Mouse (Mus musculus): ENCODE results near the gene Pfdn6. TPM values are rescaled to one million over a fixed set of nuclear protein-coding genes. Genes with fewer than 3 reads are reported as not detected.

Gene Pfdn6
- total and polyA plus RNA-seq, 3 experiments: 75.3 to 373 (median 141) TPM

DNA sequence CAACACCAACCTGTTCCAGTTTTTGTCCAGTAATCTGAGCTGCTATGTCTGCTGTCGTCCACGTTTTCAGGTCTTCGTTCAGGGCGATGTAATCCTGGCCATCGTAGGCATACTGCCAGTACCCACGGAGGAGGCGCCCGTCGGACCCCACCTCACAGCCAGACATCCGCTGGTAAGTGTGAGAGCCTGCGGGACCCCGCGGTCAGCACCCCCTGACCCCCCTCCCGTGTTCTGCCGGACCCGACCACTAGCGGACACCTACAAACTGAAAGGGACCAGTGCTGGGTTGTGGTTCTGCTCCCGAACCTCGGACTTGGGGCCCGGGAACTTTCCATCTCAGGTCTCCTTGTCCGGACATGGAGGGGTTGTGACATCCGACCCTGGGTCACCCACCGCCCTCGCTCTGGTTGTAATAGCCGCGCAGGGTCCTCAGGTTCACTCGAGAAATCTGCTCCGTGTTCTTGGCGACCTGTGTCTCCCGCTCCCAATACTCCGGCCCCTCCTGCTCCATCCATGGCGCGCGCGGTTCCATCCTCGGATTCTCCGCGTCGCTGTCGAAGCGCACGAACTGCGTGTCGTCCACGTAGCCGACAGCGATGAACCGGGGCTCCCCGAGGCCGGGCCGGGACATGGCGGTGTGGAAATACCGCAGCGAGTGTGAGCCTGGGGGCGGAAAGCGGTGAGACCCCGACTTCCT, 37.9 kb upstream of the Pfdn6 start:
- DNase-seq (ENCODE audit: low spot score) (no peak), ATAC-seq (ENCODE audit: extremely low read depth, insufficient number of reproducible peaks, low FRiP score, poor library complexity, severe bottlenecking) (no peak)
- H3K4me1 ChIP-seq (ENCODE audit: insufficient read depth, low read depth, low read length): peaks cover 53% of the 10 kb centered on the region
- peak overlapping the region; percentile 77 for H3K4me3 ChIP-seq (ENCODE audit: low read depth, low read length)
- no peak for TF ChIP-seq CTCF (IDR thresholded peaks at IDR 0.05; ENCODE audit: low read depth, low read length)
- TF ChIP-seq GATA1 (IDR thresholded peaks at IDR 0.05; ENCODE audit: borderline replicate concordance, low read length): no peak
- TF ChIP-seq TAL1 (conservative IDR thresholded peaks at IDR 0.05; ENCODE audit: low read depth, low read length): no peak
- no peak for TF ChIP-seq POLR2AphosphoS5 (IDR thresholded peaks at IDR 0.05; ENCODE audit: insufficient replicate concordance, low read depth, low read length)
- TF ChIP-seq GATA2 (IDR thresholded peaks at IDR 0.05; ENCODE audit: borderline replicate concordance, low read depth, low read length): no peak
- H3K36me3 ChIP-seq (replicated peaks): peaks cover 16% of the 10 kb centered on the region
- H3K27me3 ChIP-seq (ENCODE audit: insufficient read depth, low read length): peaks cover 9% of the 10 kb centered on the region
- H3K9me3 ChIP-seq (replicated peaks): no peaks in the 10 kb centered on the region

GRCm38 (mm10) chr17:33973572-33973971, 33.4 kb upstream of the Pfdn6 start:
- ATAC-seq (ENCODE audit: extremely low read depth, insufficient number of reproducible peaks, low FRiP score, poor library complexity, severe bottlenecking) (no peak), DNase-seq (ENCODE audit: low spot score) (no peak)
- no peak overlapping the region for H3K4me3 ChIP-seq (ENCODE audit: low read depth, low read length)

GRCm38 (mm10) chr17:33972691-33973090, 32.5 kb upstream of the Pfdn6 start:
- ATAC-seq (ENCODE audit: extremely low read depth, insufficient number of reproducible peaks, low FRiP score, poor library complexity, severe bottlenecking): no peak
- peak; percentile 32 for DNase-seq (ENCODE audit: low spot score)
- H3K4me1 ChIP-seq (ENCODE audit: insufficient read depth, low read depth, low read length): peaks cover 16% of the 10 kb centered on the region
- peaks cover 2% of the 10 kb centered on the region for H3K27me3 ChIP-seq (ENCODE audit: insufficient read depth, low read length)
- peaks cover 8% of the 10 kb centered on the region for H3K9me3 ChIP-seq (replicated peaks)
- H3K4me3 ChIP-seq (ENCODE audit: low read depth, low read length): no peak overlapping the region
- TF ChIP-seq CTCF (IDR thresholded peaks at IDR 0.05; ENCODE audit: low read depth, low read length) (no peak), TAL1 (conservative IDR thresholded peaks at IDR 0.05; ENCODE audit: low read depth, low read length) (no peak), GATA2 (IDR thresholded peaks at IDR 0.05; ENCODE audit: borderline replicate concordance, low read depth, low read length) (no peak), GATA1 (IDR thresholded peaks at IDR 0.05; ENCODE audit: borderline replicate concordance, low read length) (no peak), POLR2AphosphoS5 (IDR thresholded peaks at IDR 0.05; ENCODE audit: insufficient replicate concordance, low read depth, low read length) (no peak)
- H3K36me3 ChIP-seq (replicated peaks): peaks cover 15% of the 10 kb centered on the region

More at GRCm38 (mm10) chr17:33973572-33973971, 33.4 kb upstream of the Pfdn6 start:
- Histone ChIP-seq H3K27me3 (ENCODE audit: insufficient read depth, low read length) (peaks cover 6% of the 10 kb centered on the region), H3K4me1 (ENCODE audit: insufficient read depth, low read depth, low read length) (peaks cover 21% of the 10 kb centered on the region), H3K9me3 (replicated peaks) (peaks cover 8% of the 10 kb centered on the region), H3K36me3 (replicated peaks) (peaks cover 16% of the 10 kb centered on the region)
- TF ChIP-seq TAL1 (conservative IDR thresholded peaks at IDR 0.05; ENCODE audit: low read depth, low read length): no peak

- Histone ChIP-seq H3K36me3 (replicated peaks) (peaks cover 26% of the 10 kb centered on the region), H3K4me3 (ENCODE audit: low read depth, low read length) (no peak overlapping the region), H3K27me3 (ENCODE audit: insufficient read depth, low read length) (no peaks in the 10 kb centered on the region), H3K9me3 (replicated peaks) (peaks cover 8% of the 10 kb centered on the region), H3K4me1 (ENCODE audit: insufficient read depth, low read depth, low read length) (peaks cover 11% of the 10 kb centered on the region)
- TF ChIP-seq CTCF (IDR thresholded peaks at IDR 0.05; ENCODE audit: low read depth, low read length): no peak
- no peak for TF ChIP-seq TAL1 (conservative IDR thresholded peaks at IDR 0.05; ENCODE audit: low read depth, low read length)
- TF ChIP-seq GATA2 (IDR thresholded peaks at IDR 0.05; ENCODE audit: borderline replicate concordance, low read depth, low read length): no peak
- no peak for TF ChIP-seq POLR2AphosphoS5 (IDR thresholded peaks at IDR 0.05; ENCODE audit: insufficient replicate concordance, low read depth, low read length)
- TF ChIP-seq GATA1 (IDR thresholded peaks at IDR 0.05; ENCODE audit: borderline replicate concordance, low read length): no peak
- DNase-seq (ENCODE audit: low spot score): no peak
- no peak for ATAC-seq (ENCODE audit: extremely low read depth, insufficient number of reproducible peaks, low FRiP score, poor library complexity, severe bottlenecking)
These were observed 29.3 kb upstream of the Pfdn6 start for GRCm38 (mm10) chr17:33969394-33969793.

DNA sequence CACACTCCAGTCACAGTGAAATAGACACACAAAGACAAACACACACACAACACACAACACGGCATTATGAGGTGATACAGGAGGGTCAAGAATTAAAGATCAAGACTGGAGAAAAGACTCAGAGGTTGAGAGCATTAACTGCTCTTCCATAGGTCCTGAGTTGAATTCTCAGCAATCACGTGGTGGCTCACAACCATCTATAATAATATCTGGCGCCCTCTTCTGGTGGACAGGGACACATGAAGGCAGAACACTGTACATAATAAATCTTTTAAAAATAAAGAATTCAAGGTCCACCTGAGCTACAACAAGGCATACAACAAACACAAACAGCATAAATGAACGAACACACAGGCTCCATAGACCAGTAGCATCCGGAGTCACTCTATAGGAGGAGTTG, 28.8 kb upstream of the Pfdn6 start:
- no peak for DNase-seq (ENCODE audit: low spot score)
- TF ChIP-seq TAL1 (conservative IDR thresholded peaks at IDR 0.05; ENCODE audit: low read depth, low read length) (no peak), GATA1 (IDR thresholded peaks at IDR 0.05; ENCODE audit: borderline replicate concordance, low read length) (no peak), GATA2 (IDR thresholded peaks at IDR 0.05; ENCODE audit: borderline replicate concordance, low read depth, low read length) (no peak), CTCF (IDR thresholded peaks at IDR 0.05; ENCODE audit: low read depth, low read length) (no peak), POLR2AphosphoS5 (IDR thresholded peaks at IDR 0.05; ENCODE audit: insufficient replicate concordance, low read depth, low read length) (no peak)
- Histone ChIP-seq H3K36me3 (replicated peaks) (peaks cover 27% of the 10 kb centered on the region), H3K9me3 (replicated peaks) (peaks cover 8% of the 10 kb centered on the region), H3K4me1 (ENCODE audit: insufficient read depth, low read depth, low read length) (peaks cover 11% of the 10 kb centered on the region), H3K27me3 (ENCODE audit: insufficient read depth, low read length) (no peaks in the 10 kb centered on the region), H3K4me3 (ENCODE audit: low read depth, low read length) (no peak overlapping the region)
- no peak for ATAC-seq (ENCODE audit: extremely low read depth, insufficient number of reproducible peaks, low FRiP score, poor library complexity, severe bottlenecking)

DNA sequence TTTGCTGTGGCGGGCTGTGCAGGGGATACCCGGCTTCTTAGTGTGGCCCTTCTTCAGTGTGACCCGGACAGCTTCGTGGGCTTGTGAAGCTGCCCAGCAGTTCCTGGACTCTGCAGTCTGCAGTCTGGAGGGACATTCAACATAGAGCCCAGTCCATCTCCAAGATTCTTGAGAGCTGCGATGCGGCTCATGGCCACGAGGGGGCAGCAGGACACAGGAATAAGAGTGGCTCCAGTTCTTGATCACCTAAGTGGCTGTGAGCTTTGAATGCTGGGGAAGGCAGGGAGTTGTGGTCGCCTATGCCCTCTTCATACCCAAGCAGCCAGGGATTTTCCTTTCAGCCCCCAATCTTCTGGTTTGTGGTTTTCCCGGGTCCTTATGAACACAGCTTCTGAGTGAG, 28.3 kb upstream of the Pfdn6 start:
- TF ChIP-seq CTCF (IDR thresholded peaks at IDR 0.05; ENCODE audit: low read depth, low read length) (peak; percentile 86), TAL1 (conservative IDR thresholded peaks at IDR 0.05; ENCODE audit: low read depth, low read length) (no peak)
- Histone ChIP-seq H3K4me3 (ENCODE audit: low read depth, low read length) (no peak overlapping the region), H3K9me3 (replicated peaks) (peaks cover 8% of the 10 kb centered on the region), H3K4me1 (ENCODE audit: insufficient read depth, low read depth, low read length) (peaks cover 8% of the 10 kb centered on the region), H3K27me3 (ENCODE audit: insufficient read depth, low read length) (no peaks in the 10 kb centered on the region), H3K36me3 (replicated peaks) (peaks cover 31% of the 10 kb centered on the region)
- DNase-seq (ENCODE audit: low spot score): peak; percentile 29
- ATAC-seq (ENCODE audit: extremely low read depth, insufficient number of reproducible peaks, low FRiP score, poor library complexity, severe bottlenecking): peak; percentile 22; the same call in 1 of the 2 replicates
